Mouse (Mus musculus) liver, adult 2 months (tissue): ENCODE data around the gene Tmx1.

Experiments used
- CTCF ChIP-seq: fragments of 200-500 bp; IDR thresholded peaks from 2 replicates; pipeline ENCODE4 v1.5.1; 2011; ENCODE audit warnings: low read depth, low read length, control low read depth
- POLR2A ChIP-seq: fragments of 200-500 bp; IDR thresholded peaks from 2 replicates; pipeline ENCODE4 v1.6.1; 2011; ENCODE audit warnings: low read length, control low read depth; ENCODE audit not compliant: insufficient read depth; ENCODE audit errors: extremely low read depth

GRCm38 (mm10) chr12:70422322-70423118, 30.4 kb upstream of the Tmx1 start:
- TF ChIP-seq POLR2A (no peak), CTCF (no peak)
